Mouse (Mus musculus): ENCODE data around the gene Vmn1r227.

The Vmn1r227 gene

DNA sequence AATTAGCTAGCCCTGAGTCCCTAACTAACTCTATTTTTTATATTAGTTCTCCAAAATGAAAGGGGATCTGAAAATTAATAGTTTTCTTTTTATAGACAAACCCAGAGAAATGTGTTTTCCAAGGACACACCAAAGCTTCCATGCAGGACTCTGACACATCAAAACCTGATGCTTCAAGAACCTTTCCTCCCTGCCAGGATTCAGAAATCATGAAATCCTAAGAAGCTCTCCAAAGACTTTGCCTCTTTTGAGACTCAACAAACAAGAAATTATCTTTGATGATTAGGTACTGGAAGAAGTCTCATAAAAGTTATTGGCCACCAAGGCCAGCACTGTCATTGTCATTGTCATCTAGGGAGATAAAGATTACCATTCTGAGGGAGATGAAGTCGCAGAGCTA, at the start of gene Vmn1r227:
Gene Vmn1r227 (plus strand): TSS at position 301 of the 400 bp plus-strand sequence.
- DNase-seq (ENCODE audit: low read depth, low spot score) = no peak

DNA sequence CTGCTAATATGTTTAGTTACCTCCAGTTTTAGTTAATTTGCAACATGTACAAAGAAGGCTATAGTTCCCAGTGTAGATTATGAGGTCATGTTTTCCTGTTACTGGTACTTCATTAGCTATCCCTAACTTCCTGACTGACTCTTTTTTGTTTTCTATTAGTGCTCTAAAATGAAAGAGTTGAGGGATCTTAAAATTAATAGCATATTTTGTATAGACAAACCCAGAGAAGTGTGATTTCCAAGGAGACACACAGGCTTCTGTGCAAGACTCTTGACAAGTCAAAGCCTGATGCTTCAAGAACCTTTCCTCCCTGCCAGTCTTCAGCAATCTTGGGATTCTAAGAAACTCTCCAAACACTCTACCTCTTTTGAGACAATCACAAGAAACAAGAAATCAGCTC, 47.1 kb upstream of the Vmn1r227 start, which contains the start of gene Vmn1r226:
Gene Vmn1r226 (plus strand): TSS at position 301 of the 400 bp plus-strand sequence.
- no peak for DNase-seq (ENCODE audit: low read depth, low spot score)

DNA sequence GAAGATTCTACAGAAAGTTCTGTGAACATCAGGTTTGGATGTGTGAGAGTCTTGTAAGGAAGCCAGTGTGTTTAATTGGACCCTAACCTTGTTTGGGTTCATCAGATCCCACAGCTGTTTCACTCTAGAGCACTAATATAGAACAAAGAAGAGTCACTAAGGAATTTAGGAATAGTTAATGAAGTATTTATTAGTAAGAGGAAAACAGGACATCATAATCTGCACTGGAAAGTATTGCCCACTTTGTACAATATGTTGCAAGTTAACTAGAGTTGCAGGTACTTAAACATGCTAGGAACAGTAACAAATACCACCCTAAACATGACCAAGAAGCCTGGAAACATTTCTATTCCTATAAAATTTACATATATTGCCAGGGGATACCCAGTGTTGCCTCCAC, 56.4 kb downstream of the Vmn1r227 start, which contains the start of gene Vmn1r228:
Gene Vmn1r228 (minus strand): TSS at position 101 of the 400 bp plus-strand sequence.
- no peak for DNase-seq (ENCODE audit: low read depth, low spot score)

Data from R1 (cell line).